Mouse (Mus musculus): ENCODE data around the gene Ntm.

DNA sequence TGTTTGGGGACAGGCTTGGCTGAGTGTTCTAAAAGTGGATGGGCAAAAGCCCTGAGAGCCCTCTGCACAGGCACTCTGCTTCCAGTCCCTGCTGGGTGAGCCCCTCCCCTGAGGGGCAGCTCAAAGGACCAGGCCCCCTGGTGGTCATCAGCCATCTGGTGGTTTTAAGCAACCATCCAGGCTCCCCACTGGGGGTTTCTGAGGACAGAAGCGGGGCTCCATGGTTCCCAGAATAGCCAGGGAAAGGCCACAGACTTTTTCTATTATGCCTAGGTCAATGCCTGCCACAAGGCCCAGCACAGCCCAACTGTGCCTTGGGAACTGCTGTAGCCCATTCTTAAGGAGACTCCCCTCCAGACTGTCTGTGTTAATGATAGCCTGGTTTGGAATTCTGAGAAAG, 98.1 kb downstream of the Ntm start:
- TF ChIP-seq CTCF (IDR thresholded peaks at IDR 0.05), result no peak
- TF ChIP-seq POLR2A (IDR thresholded peaks at IDR 0.05; ENCODE audit: insufficient read depth, low read depth, low read length), result no peak
- no peak for TF ChIP-seq EP300 (IDR thresholded peaks at IDR 0.05; ENCODE audit: insufficient read depth, low read depth, low read length)

Data from heart, adult 2 months (tissue).